Mouse (Mus musculus): ENCODE measurements at regions not wholly inside any gene's neighbourhood (a gene's known extent, or its start where the extent isn't known, plus 50 kb on each side); places are given as distances from the start of the nearest gene placed in this dataset.

GRCm38 (mm10) chr3:58312623-58313022 is 101.9 kb upstream of the Tsc22d2 start:
- no peak for TF ChIP-seq CTCF (IDR thresholded peaks at IDR 0.05; ENCODE audit: borderline replicate concordance, insufficient read depth, low read length)
- TF ChIP-seq POLR2A (IDR thresholded peaks at IDR 0.05; ENCODE audit: low read depth, low read length): no peak
- 0 out of 2 replicates have a peak overlapping the region, but pooled peaks have one; percentile 34 for H3K27ac ChIP-seq (ENCODE audit: insufficient read depth, low read length)
- H3K4me1 ChIP-seq (ENCODE audit: control insufficient read depth, insufficient read depth, low read length): peaks cover 16% of the 10 kb centered on the region
- no peak overlapping the region for H3K4me3 ChIP-seq (ENCODE audit: insufficient read depth, low read length)

- no peak overlapping the region for H3K4me3 ChIP-seq (ENCODE audit: insufficient read depth, low read length)
- H3K4me1 ChIP-seq (ENCODE audit: control insufficient read depth, insufficient read depth, low read length): peaks cover 22% of the 10 kb centered on the region
- H3K27ac ChIP-seq (ENCODE audit: insufficient read depth, low read length): peak overlapping the region; percentile 91
- TF ChIP-seq POLR2A (IDR thresholded peaks at IDR 0.05; ENCODE audit: low read depth, low read length) (no peak), CTCF (IDR thresholded peaks at IDR 0.05; ENCODE audit: borderline replicate concordance, insufficient read depth, low read length) (no peak)
Measured at GRCm38 (mm10) chr3:58315236-58315635, 99.3 kb upstream of the Tsc22d2 start.

GRCm38 (mm10) chr3:58317240-58317639 is 97.3 kb upstream of the Tsc22d2 start:
- H3K27ac ChIP-seq (ENCODE audit: insufficient read depth, low read length): 0 out of 2 replicates have a peak overlapping the region, but pooled peaks have one; percentile 35
- H3K4me3 ChIP-seq (ENCODE audit: insufficient read depth, low read length): no peak overlapping the region
- TF ChIP-seq CTCF (IDR thresholded peaks at IDR 0.05; ENCODE audit: borderline replicate concordance, insufficient read depth, low read length): no peak
- no peak for TF ChIP-seq POLR2A (IDR thresholded peaks at IDR 0.05; ENCODE audit: low read depth, low read length)
- peaks cover 22% of the 10 kb centered on the region for H3K4me1 ChIP-seq (ENCODE audit: control insufficient read depth, insufficient read depth, low read length)

- TF ChIP-seq POLR2A (IDR thresholded peaks at IDR 0.05; ENCODE audit: low read depth, low read length) (no peak), CTCF (IDR thresholded peaks at IDR 0.05; ENCODE audit: borderline replicate concordance, insufficient read depth, low read length) (no peak)
- H3K4me3 ChIP-seq (ENCODE audit: insufficient read depth, low read length): no peak overlapping the region
- H3K27ac ChIP-seq (ENCODE audit: insufficient read depth, low read length): peak overlapping the region; percentile 90; the same call in 1 of the 2 replicates
- peaks cover 22% of the 10 kb centered on the region for H3K4me1 ChIP-seq (ENCODE audit: control insufficient read depth, insufficient read depth, low read length)
Measured at GRCm38 (mm10) chr3:58318756-58319155, 95.8 kb upstream of the Tsc22d2 start.

GRCm38 (mm10) chr3:58319463-58319862 is 95.1 kb upstream of the Tsc22d2 start:
- Histone ChIP-seq H3K27ac (ENCODE audit: insufficient read depth, low read length) (no peak overlapping the region), H3K4me3 (ENCODE audit: insufficient read depth, low read length) (no peak overlapping the region), H3K4me1 (ENCODE audit: control insufficient read depth, insufficient read depth, low read length) (peaks cover 22% of the 10 kb centered on the region)
- TF ChIP-seq POLR2A (IDR thresholded peaks at IDR 0.05; ENCODE audit: low read depth, low read length): no peak
- no peak for TF ChIP-seq CTCF (IDR thresholded peaks at IDR 0.05; ENCODE audit: borderline replicate concordance, insufficient read depth, low read length)

- H3K4me1 ChIP-seq (ENCODE audit: control insufficient read depth, insufficient read depth, low read length): peaks cover 19% of the 10 kb centered on the region
- H3K4me3 ChIP-seq (ENCODE audit: insufficient read depth, low read length): no peak overlapping the region
- no peak overlapping the region for H3K27ac ChIP-seq (ENCODE audit: insufficient read depth, low read length)
- TF ChIP-seq POLR2A (IDR thresholded peaks at IDR 0.05; ENCODE audit: low read depth, low read length): no peak
- no peak for TF ChIP-seq CTCF (IDR thresholded peaks at IDR 0.05; ENCODE audit: borderline replicate concordance, insufficient read depth, low read length)
Measured at GRCm38 (mm10) chr3:58320812-58321211, 93.7 kb upstream of the Tsc22d2 start.

GRCm38 (mm10) chr3:58322322-58322721 is 92.2 kb upstream of the Tsc22d2 start:
- Histone ChIP-seq H3K4me3 (ENCODE audit: insufficient read depth, low read length) (no peak overlapping the region), H3K27ac (ENCODE audit: insufficient read depth, low read length) (peak overlapping the region; percentile 34; the same call in 1 of the 2 replicates)
- no peak for TF ChIP-seq CTCF (IDR thresholded peaks at IDR 0.05; ENCODE audit: borderline replicate concordance, insufficient read depth, low read length)
- TF ChIP-seq POLR2A (IDR thresholded peaks at IDR 0.05; ENCODE audit: low read depth, low read length): no peak

GRCm38 (mm10) chr3:58327721-58328120 is 86.8 kb upstream of the Tsc22d2 start:
- Histone ChIP-seq H3K4me1 (ENCODE audit: control insufficient read depth, insufficient read depth, low read length) (peaks cover 8% of the 10 kb centered on the region), H3K27ac (ENCODE audit: insufficient read depth, low read length) (peak overlapping the region; percentile 9; the same call in 1 of the 2 replicates), H3K4me3 (ENCODE audit: insufficient read depth, low read length) (no peak overlapping the region)
- TF ChIP-seq CTCF (IDR thresholded peaks at IDR 0.05; ENCODE audit: borderline replicate concordance, insufficient read depth, low read length) (no peak), POLR2A (IDR thresholded peaks at IDR 0.05; ENCODE audit: low read depth, low read length) (no peak)

More at GRCm38 (mm10) chr3:58322322-58322721, 92.2 kb upstream of the Tsc22d2 start:
- H3K4me1 ChIP-seq (ENCODE audit: control insufficient read depth, insufficient read depth, low read length): peaks cover 17% of the 10 kb centered on the region

GRCm38 (mm10) chr3:58330186-58330585 is 84.3 kb upstream of the Tsc22d2 start:
- Histone ChIP-seq H3K27ac (ENCODE audit: insufficient read depth, low read length) (peak overlapping the region; percentile 63; the same call in 1 of the 2 replicates), H3K4me1 (ENCODE audit: control insufficient read depth, insufficient read depth, low read length) (peaks cover 12% of the 10 kb centered on the region), H3K4me3 (ENCODE audit: insufficient read depth, low read length) (no peak overlapping the region)
- no peak for TF ChIP-seq POLR2A (IDR thresholded peaks at IDR 0.05; ENCODE audit: low read depth, low read length)
- TF ChIP-seq CTCF (IDR thresholded peaks at IDR 0.05; ENCODE audit: borderline replicate concordance, insufficient read depth, low read length): no peak

GRCm38 (mm10) chr3:58333997-58334396 is 80.5 kb upstream of the Tsc22d2 start:
- H3K4me1 ChIP-seq (ENCODE audit: control insufficient read depth, insufficient read depth, low read length): peaks cover 7% of the 10 kb centered on the region; the same call in 1 of the 2 replicates
- H3K4me3 ChIP-seq (ENCODE audit: insufficient read depth, low read length): no peak overlapping the region
- H3K27ac ChIP-seq (ENCODE audit: insufficient read depth, low read length): peak overlapping the region; percentile 86
- TF ChIP-seq POLR2A (IDR thresholded peaks at IDR 0.05; ENCODE audit: low read depth, low read length) (no peak), CTCF (IDR thresholded peaks at IDR 0.05; ENCODE audit: borderline replicate concordance, insufficient read depth, low read length) (no peak)
